17 mouse cellular contexts compared by ENCODE assay signal in genomic region chr6:88974457-88974856, GRCm38 (mm10).
DNase-seq lines count a peak whose midpoint lies in the region; ATAC-seq and TF ChIP-seq lines count a peak whose summit lies in the region.
"Had no signal": no experiment of that assay in that cellular context is flagged by ENCODE, and none has a peak within 500 bp of the region (broad histone marks: within the 10 kb centered on the region; RNA-seq: fewer than 3 reads in every experiment).

No protein-coding gene starts in this region.

- 26% methylated on average over 7 of the region's 7 CpGs for WGBS in hindbrain, embryonic 10.5 days
- 17% methylated on average over 7 of the region's 7 CpGs for WGBS in hindbrain, embryonic 16.5 days
- 6% methylated on average over 7 of the region's 7 CpGs for WGBS in forebrain, postnatal 0 days
- 18% methylated on average over 7 of the region's 7 CpGs for WGBS in midbrain, embryonic 10.5 days
- 15% methylated on average over 7 of the region's 7 CpGs for WGBS in neural tube, embryonic 13.5 days

- no peak for TF ChIP-seq CTCF in forebrain, postnatal 0 days (IDR thresholded peaks at IDR 0.05; ENCODE audit: low read depth)
- TF ChIP-seq CTCF in left cerebral cortex, adult 2 months (IDR thresholded peaks at IDR 0.05) = no peak

- H3K4me3 ChIP-seq in hindbrain, embryonic 10.5 days = no peak overlapping the region
- H3K4me3 ChIP-seq in hindbrain, embryonic 16.5 days (ENCODE audit: low read length) = no peak overlapping the region
- H3K4me3 ChIP-seq in forebrain, postnatal 0 days (ENCODE audit: low read depth, low read length) = no peak overlapping the region
- no peak overlapping the region for H3K4me3 ChIP-seq in midbrain, embryonic 10.5 days
- H3K4me3 ChIP-seq in neural tube, embryonic 13.5 days = no peak overlapping the region
- no peak overlapping the region for H3K4me3 ChIP-seq in left cerebral cortex, adult 2 months
- H3K4me3 ChIP-seq: embryonic facial prominence, embryonic 13.5 days; liver, embryonic 15.5 days; neural tube, embryonic 12.5 days had no signal

- no peaks in the 10 kb centered on the region for H3K36me3 ChIP-seq in hindbrain, embryonic 10.5 days
- no peaks in the 10 kb centered on the region for H3K36me3 ChIP-seq in hindbrain, embryonic 16.5 days (ENCODE audit: control insufficient read depth, insufficient read depth, low read length)
- no peaks in the 10 kb centered on the region for H3K36me3 ChIP-seq in forebrain, postnatal 0 days (ENCODE audit: insufficient read depth)
- H3K36me3 ChIP-seq in midbrain, embryonic 10.5 days = no peaks in the 10 kb centered on the region
- no peaks in the 10 kb centered on the region for H3K36me3 ChIP-seq in neural tube, embryonic 13.5 days
- H3K36me3 ChIP-seq: embryonic facial prominence, embryonic 13.5 days; liver, embryonic 15.5 days; neural tube, embryonic 12.5 days had no signal

- H3K9ac ChIP-seq in hindbrain, embryonic 16.5 days (ENCODE audit: low read depth, low read length) = no peak overlapping the region
- no peak overlapping the region for H3K9ac ChIP-seq in forebrain, postnatal 0 days
- no peak overlapping the region for H3K9ac ChIP-seq in neural tube, embryonic 13.5 days
- H3K9ac ChIP-seq: embryonic facial prominence, embryonic 13.5 days; liver, embryonic 15.5 days; neural tube, embryonic 12.5 days had no signal

- H3K9me3 ChIP-seq in hindbrain, embryonic 10.5 days = no peaks in the 10 kb centered on the region
- no peaks in the 10 kb centered on the region for H3K9me3 ChIP-seq in hindbrain, embryonic 16.5 days (ENCODE audit: control insufficient read depth, low read length)
- H3K9me3 ChIP-seq in forebrain, postnatal 0 days (ENCODE audit: low read length) = no peaks in the 10 kb centered on the region
- no peaks in the 10 kb centered on the region for H3K9me3 ChIP-seq in midbrain, embryonic 10.5 days (replicated peaks)
- H3K9me3 ChIP-seq in neural tube, embryonic 13.5 days = no peaks in the 10 kb centered on the region
- H3K9me3 ChIP-seq: embryonic facial prominence, embryonic 13.5 days; liver, embryonic 15.5 days; neural tube, embryonic 12.5 days had no signal

- no peak for ATAC-seq in hindbrain, embryonic 16.5 days
- 0 out of 2 replicates have a peak, but pooled peaks have one; percentile 9 for ATAC-seq in forebrain, postnatal 0 days
- ATAC-seq in neural tube, embryonic 13.5 days (ENCODE audit: low read depth) = 0 out of 2 replicates have a peak, but pooled peaks have one; percentile 21

- intact Hi-C loops in left cerebral cortex, adult 2 months (cut with DNase I) = loop anchor here (10.0 kb wide), 1 partner anchor 260 kb away; no protein-coding TSS in a partner anchor

- peaks cover 18% of the 10 kb centered on the region; the same call in 1 of the 2 replicates for H3K27me3 ChIP-seq in hindbrain, embryonic 10.5 days (ENCODE audit: insufficient read depth, poor library complexity, severe bottlenecking)
- H3K27me3 ChIP-seq in hindbrain, embryonic 16.5 days (replicated peaks; ENCODE audit: control insufficient read depth, insufficient read depth, low read length) = no peaks in the 10 kb centered on the region
- no peaks in the 10 kb centered on the region; the same call in 1 of the 2 replicates for H3K27me3 ChIP-seq in forebrain, postnatal 0 days (ENCODE audit: insufficient read depth, low read length)
- H3K27me3 ChIP-seq in midbrain, embryonic 10.5 days (ENCODE audit: low read depth, poor library complexity, severe bottlenecking) = peaks cover 48% of the 10 kb centered on the region
- H3K27me3 ChIP-seq in neural tube, embryonic 13.5 days = peaks cover 11% of the 10 kb centered on the region; the same call in 1 of the 2 replicates

- H3K4me1 ChIP-seq in hindbrain, embryonic 10.5 days (replicated peaks) = peaks cover 100% of the 10 kb centered on the region
- H3K4me1 ChIP-seq in hindbrain, embryonic 16.5 days (ENCODE audit: control insufficient read depth, insufficient read depth, low read depth, low read length) = peaks cover 40% of the 10 kb centered on the region
- peaks cover 16% of the 10 kb centered on the region for H3K4me1 ChIP-seq in forebrain, postnatal 0 days (ENCODE audit: insufficient read depth)
- H3K4me1 ChIP-seq in midbrain, embryonic 10.5 days = peaks cover 100% of the 10 kb centered on the region
- peaks cover 85% of the 10 kb centered on the region for H3K4me1 ChIP-seq in neural tube, embryonic 13.5 days (replicated peaks)
- H3K4me1 ChIP-seq: liver, embryonic 15.5 days had no signal

- no peak overlapping the region for H3K4me2 ChIP-seq in hindbrain, embryonic 16.5 days (ENCODE audit: low read length)
- H3K4me2 ChIP-seq in forebrain, postnatal 0 days (ENCODE audit: low read depth) = no peak overlapping the region
- no peak overlapping the region for H3K4me2 ChIP-seq in neural tube, embryonic 13.5 days
- H3K4me2 ChIP-seq: embryonic facial prominence, embryonic 13.5 days; liver, embryonic 15.5 days; neural tube, embryonic 12.5 days had no signal

- DNase-seq in hindbrain, embryonic 10.5 days (ENCODE audit: low spot score) = no peak
- DNase-seq in forebrain, postnatal 0 days = no peak
- no peak for DNase-seq in midbrain, embryonic 10.5 days (ENCODE audit: low spot score)
- no peak for DNase-seq in layer of hippocampus, adult 8-10 months (ENCODE audit: low spot score in 2 of 2)
- DNase-seq in frontal cortex, postnatal 25 days (ENCODE audit: low spot score in 2 of 2) = no peak
- no peak for DNase-seq in left cerebral cortex, adult 2 months (ENCODE audit: extremely low spot score in 1 of 2, low spot score in 2 of 2)
- DNase-seq: cerebellum, postnatal 25 days; gastrocnemius, postnatal 10 days; heart, adult 18-20 months; kidney, adult 18-20 months; kidney, postnatal 25 days; lung, postnatal 10 days had no signal

- peak overlapping the region; percentile 88 for H3K27ac ChIP-seq in hindbrain, embryonic 10.5 days
- no peak overlapping the region for H3K27ac ChIP-seq in hindbrain, embryonic 16.5 days (ENCODE audit: low read depth, low read length)
- H3K27ac ChIP-seq in forebrain, postnatal 0 days (ENCODE audit: low read depth, low read length) = no peak overlapping the region
- H3K27ac ChIP-seq in midbrain, embryonic 10.5 days (replicated peaks) = peak overlapping the region; percentile 72
- H3K27ac ChIP-seq in neural tube, embryonic 13.5 days (replicated peaks) = peak overlapping the region; percentile 74
- H3K27ac ChIP-seq in left cerebral cortex, adult 2 months = no peak overlapping the region
- H3K27ac ChIP-seq: embryonic facial prominence, embryonic 13.5 days; liver, embryonic 15.5 days; neural tube, embryonic 12.5 days had no signal

Comparison
In these comparisons a context has a peak if more than half of its experiments do, and no peak if none do; other contexts are left out.
1. H3K27ac ChIP-seq: peak in hindbrain, embryonic 10.5 days (single experiment), midbrain, embryonic 10.5 days (single experiment) and neural tube, embryonic 13.5 days (single experiment); none in hindbrain, embryonic 16.5 days (single experiment), forebrain, postnatal 0 days (single experiment) and left cerebral cortex, adult 2 months (single experiment).